Mouse (Mus musculus): Measurements from ENCODE around the gene Yipf7. TPM values are rescaled to one million over a fixed set of nuclear protein-coding genes. Genes with fewer than 3 reads are reported as not detected.
A peak's percentile ranks its signal among the peaks of the same experiment; 100 is the strongest.

The Yipf7 gene
- polyA plus RNA-seq, 1 experiment = 0.11 TPM

DNA sequence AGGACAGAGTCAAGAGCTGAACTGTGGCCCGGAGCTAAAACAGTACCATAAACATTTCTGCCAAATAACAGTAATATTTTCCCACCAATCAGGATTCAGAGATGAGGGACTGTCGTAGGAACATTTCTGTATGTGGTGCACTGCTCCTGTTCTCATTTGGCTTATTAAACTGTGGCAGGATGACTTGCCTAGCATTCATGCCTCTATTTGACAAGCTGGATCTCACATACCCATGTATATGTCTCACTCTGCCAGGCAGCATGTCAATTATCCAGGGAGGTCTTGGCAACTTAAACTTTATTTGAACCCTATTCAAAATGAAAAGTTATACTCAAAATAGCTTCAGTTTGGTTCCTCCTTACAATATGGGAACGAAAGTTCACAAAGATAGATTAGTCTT, 35.4 kb downstream of the Yipf7 start:
- peak; percentile 28 for DNase-seq (ENCODE audit: low read depth)

DNA sequence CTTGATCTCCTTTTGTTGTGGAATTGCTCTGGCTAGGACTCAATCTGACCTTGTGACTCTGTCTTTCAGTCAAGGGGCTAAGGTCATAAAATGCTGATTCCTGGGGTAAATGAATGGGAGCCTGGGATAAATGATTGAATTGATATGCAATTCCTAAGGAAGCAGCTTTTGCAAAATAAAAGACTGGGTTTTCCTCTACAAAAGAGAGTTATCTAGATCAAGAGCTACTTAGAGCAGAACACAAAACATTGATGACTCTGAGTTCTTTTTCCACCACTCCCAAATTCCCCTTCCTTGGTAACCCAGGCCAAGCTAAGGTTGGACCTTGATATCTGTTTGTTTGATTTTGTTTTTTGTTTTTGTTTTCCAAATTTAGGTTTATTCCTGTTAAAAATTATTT, 53.4 kb downstream of the Yipf7 start:
- TF ChIP-seq POLR2A (IDR thresholded peaks at IDR 0.05; ENCODE audit: borderline replicate concordance, extremely low read depth, insufficient read depth, insufficient read length, poor library complexity, severe bottlenecking) (no peak), CTCF (IDR thresholded peaks at IDR 0.05; ENCODE audit: borderline replicate concordance, extremely low read depth, insufficient read depth, insufficient read length) (no peak)

More for the DNA sequence above, 35.4 kb downstream of the Yipf7 start:
- TF ChIP-seq POLR2A (IDR thresholded peaks at IDR 0.05; ENCODE audit: borderline replicate concordance, extremely low read depth, insufficient read depth, insufficient read length, poor library complexity, severe bottlenecking) = no peak
- TF ChIP-seq CTCF (IDR thresholded peaks at IDR 0.05; ENCODE audit: borderline replicate concordance, extremely low read depth, insufficient read depth, insufficient read length) = no peak

DNA sequence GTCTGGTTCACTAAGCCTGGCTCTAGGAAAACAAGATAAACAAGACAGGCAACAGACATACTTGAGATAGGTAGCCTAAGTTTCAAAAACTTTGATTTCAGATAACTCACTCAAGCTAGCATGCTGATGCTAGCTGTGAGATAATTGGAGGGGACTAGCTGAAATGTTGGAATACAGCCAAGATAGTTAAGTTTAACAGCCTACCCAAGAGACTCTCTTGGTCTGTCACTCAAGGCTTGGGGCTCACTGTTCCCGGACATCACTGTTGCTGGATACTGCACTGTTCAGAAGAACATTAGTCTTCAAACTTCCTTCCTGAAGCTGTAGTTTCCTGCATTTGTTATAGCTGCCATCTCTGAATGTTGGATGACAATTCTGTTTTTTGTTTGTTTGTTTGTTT, 74.9 kb downstream of the Yipf7 start:
- peak; percentile 9 for DNase-seq (ENCODE audit: low read depth)

More for the DNA sequence above, 53.4 kb downstream of the Yipf7 start:
- DNase-seq (ENCODE audit: low read depth) = no peak

More for the DNA sequence above, 74.9 kb downstream of the Yipf7 start:
- no peak for TF ChIP-seq CTCF (IDR thresholded peaks at IDR 0.05; ENCODE audit: borderline replicate concordance, extremely low read depth, insufficient read depth, insufficient read length)
- TF ChIP-seq POLR2A (IDR thresholded peaks at IDR 0.05; ENCODE audit: borderline replicate concordance, extremely low read depth, insufficient read depth, insufficient read length, poor library complexity, severe bottlenecking) = no peak

Other genes starting within 250 kb of the Yipf7 start
- 9.1 and 11.7 TPM in 2 replicates for gene Kctd8, start 201.0 kb downstream of the Yipf7 start, polyA plus RNA-seq (2012; rRNA removed)
- gene Guf1, start 14.3 kb upstream of the Yipf7 start, polyA plus RNA-seq (2012; rRNA removed) = 52.1 and 56.5 TPM in 2 replicates
- 16.7 and 19.4 TPM in 2 replicates for gene Gnpda2, start 49.7 kb upstream of the Yipf7 start, polyA plus RNA-seq (2012; rRNA removed)

Data from brain, embryonic 14.5 days (tissue).